Mouse (Mus musculus) hindbrain, embryonic 13.5 days (tissue): ENCODE results near the gene Ttc23. TPM values are rescaled to one million over a fixed set of nuclear protein-coding genes. Genes with fewer than 3 reads are reported as not detected.
A peak's percentile ranks its signal among the peaks of the same experiment; 100 is the strongest.

ENCODE experiments used
- ATAC-seq: fragments of 200-750 bp; cut with Nextera tagmentation; 2 replicates; pipeline ENCODE4 v1.8.0; 2017; ENCODE audit warnings: moderate TSS enrichment; ENCODE audit not compliant: low FRiP score
- H3K27ac ChIP-seq: fragments of 300-500 bp; sonication (generic); 2 replicates; pipeline ENCODE4 v1.5.1; 2015; ENCODE audit warnings: inconsistent platforms, mild to moderate bottlenecking, moderate library complexity
- H3K27me3 ChIP-seq: fragments of 300-500 bp; sonication (generic); 2 replicates; pipeline ENCODE4 v1.6.1; 2015; ENCODE audit warnings: mild to moderate bottlenecking, inconsistent platforms
- H3K36me3 ChIP-seq: fragments of 300-500 bp; sonication (generic); 2 replicates; pipeline ENCODE4 v1.6.1; 2015; ENCODE audit warnings: mild to moderate bottlenecking, inconsistent platforms
- H3K4me1 ChIP-seq: fragments of 300-500 bp; sonication (generic); replicated peaks from 2 replicates; pipeline ENCODE4 v1.6.1; 2015; ENCODE audit warnings: inconsistent platforms
- H3K4me2 ChIP-seq: fragments of 300-500 bp; sonication (generic); 2 replicates; pipeline ENCODE4 v1.6.1; 2015; ENCODE audit warnings: inconsistent platforms, mild to moderate bottlenecking, moderate library complexity
- H3K4me3 ChIP-seq: fragments of 300-500 bp; sonication (generic); 2 replicates; pipeline ENCODE4 v1.5.1; 2015; ENCODE audit warnings: mild to moderate bottlenecking, inconsistent platforms
- H3K9ac ChIP-seq: fragments of 300-500 bp; sonication (generic); 2 replicates; pipeline ENCODE4 v1.6.1; 2015; ENCODE audit warnings: mild to moderate bottlenecking, inconsistent platforms
- H3K9me3 ChIP-seq: fragments of 300-500 bp; sonication (generic); 2 replicates; pipeline ENCODE4 v1.6.1; 2016; ENCODE audit warnings: inconsistent platforms
- WGBS: fragments of 180-500 bp; shearing (Covaris S2); methylation state at CpG from one replicate; pipeline ENCODE4 v1.1.7; 2015; 5-methylcytosine and 5-hydroxymethylcytosine counted together
- polyA plus RNA-seq: library from polyadenylated mRNA; unstranded; fragments of >200 nt; fragmentation: Nextera tagmentation; extraction: Ambion mirVana; gene quantifications from 2 replicates; pipeline ENCODE4 v1.2.1, GENCODE M21; 2015

Ttc23 gene
- 12.0 and 12.2 TPM in 2 replicates for polyA plus RNA-seq

GRCm38 (mm10) chr7:67647277-67647676 is at the start of gene Ttc23:
Gene Ttc23 (plus strand): TSS chr7:67647410.
- Histone ChIP-seq H3K4me2 (peak within 1 kb of the TSS; percentile 87), H3K4me3 (peak within 1 kb of the TSS; percentile 79), H3K36me3 (no peaks in the 10 kb centered on the region), H3K9ac (peak within 1 kb of the TSS; percentile 88), H3K27ac (peak within 1 kb of the TSS; percentile 95), H3K27me3 (no peaks in the 10 kb centered on the region), H3K4me1 (peaks cover 28% of the 10 kb centered on the region), H3K9me3 (no peaks in the 10 kb centered on the region)
- ATAC-seq: no peak
- 2% methylated on average over 5 of the region's 5 CpGs for WGBS

- Histone ChIP-seq H3K27me3 (no peaks in the 10 kb centered on the region), H3K27ac (0 out of 2 replicates have a peak overlapping the region, but pooled peaks have one; percentile 8), H3K4me3 (no peak overlapping the region), H3K9me3 (no peaks in the 10 kb centered on the region), H3K4me2 (no peak overlapping the region), H3K36me3 (no peaks in the 10 kb centered on the region), H3K4me1 (no peaks in the 10 kb centered on the region), H3K9ac (no peak overlapping the region)
- 86% methylated on average over 3 of the region's 3 CpGs for WGBS
- ATAC-seq: no peak
Observed at GRCm38 (mm10) chr7:67598050-67598449, 49.2 kb upstream of the Ttc23 start.

GRCm38 (mm10) chr7:67605114-67605513 is 42.1 kb upstream of the Ttc23 start:
- no peak overlapping the region for H3K27ac ChIP-seq
- WGBS: 87% methylated on average over 6 of the region's 6 CpGs
- H3K4me3 ChIP-seq: no peak overlapping the region
- H3K4me2 ChIP-seq: no peak overlapping the region
- H3K4me1 ChIP-seq: peaks cover 11% of the 10 kb centered on the region
- no peak for ATAC-seq
- no peaks in the 10 kb centered on the region for H3K9me3 ChIP-seq
- no peaks in the 10 kb centered on the region for H3K27me3 ChIP-seq
- H3K9ac ChIP-seq: no peak overlapping the region
- H3K36me3 ChIP-seq: no peaks in the 10 kb centered on the region

GRCm38 (mm10) chr7:67606250-67606649 is 41.0 kb upstream of the Ttc23 start:
- H3K9ac ChIP-seq: no peak overlapping the region
- no peak overlapping the region for H3K4me3 ChIP-seq
- H3K9me3 ChIP-seq: no peaks in the 10 kb centered on the region
- H3K36me3 ChIP-seq: no peaks in the 10 kb centered on the region
- ATAC-seq: no peak
- no peak overlapping the region for H3K27ac ChIP-seq
- H3K27me3 ChIP-seq: no peaks in the 10 kb centered on the region
- 89% methylated on average over 1 of the region's 1 CpGs for WGBS
- H3K4me2 ChIP-seq: no peak overlapping the region
- peaks cover 11% of the 10 kb centered on the region for H3K4me1 ChIP-seq

GRCm38 (mm10) chr7:67607669-67608347 is 39.4 kb upstream of the Ttc23 start:
- H3K4me1 ChIP-seq: peaks cover 11% of the 10 kb centered on the region
- H3K27me3 ChIP-seq: no peaks in the 10 kb centered on the region
- 54% methylated on average over 5 of the region's 5 CpGs for WGBS
- H3K9me3 ChIP-seq: no peaks in the 10 kb centered on the region
- no peak overlapping the region for H3K4me3 ChIP-seq
- no peak overlapping the region for H3K9ac ChIP-seq
- no peaks in the 10 kb centered on the region for H3K36me3 ChIP-seq
- no peak for ATAC-seq
- H3K4me2 ChIP-seq: no peak overlapping the region
- H3K27ac ChIP-seq: peak overlapping the region; percentile 55

GRCm38 (mm10) chr7:67608348-67609024 is 38.7 kb upstream of the Ttc23 start:
- H3K27ac ChIP-seq: peak overlapping the region; percentile 55
- no peaks in the 10 kb centered on the region for H3K36me3 ChIP-seq
- H3K4me3 ChIP-seq: no peak overlapping the region
- H3K4me1 ChIP-seq: peaks cover 16% of the 10 kb centered on the region
- ATAC-seq: no peak
- H3K9me3 ChIP-seq: no peaks in the 10 kb centered on the region
- H3K4me2 ChIP-seq: no peak overlapping the region
- H3K9ac ChIP-seq: 0 out of 2 replicates have a peak overlapping the region, but pooled peaks have one; percentile 15
- no peaks in the 10 kb centered on the region for H3K27me3 ChIP-seq
- WGBS: 46% methylated on average over 4 of the region's 4 CpGs

GRCm38 (mm10) chr7:67613795-67614463 is 33.3 kb upstream of the Ttc23 start:
- peak overlapping the region; percentile 67 for H3K27ac ChIP-seq
- peaks cover 6% of the 10 kb centered on the region; the same call in 1 of the 2 replicates for H3K36me3 ChIP-seq
- H3K27me3 ChIP-seq: no peaks in the 10 kb centered on the region
- peaks cover 16% of the 10 kb centered on the region for H3K4me1 ChIP-seq
- no peak overlapping the region for H3K9ac ChIP-seq
- H3K4me2 ChIP-seq: no peak overlapping the region
- H3K4me3 ChIP-seq: no peak overlapping the region
- no peaks in the 10 kb centered on the region for H3K9me3 ChIP-seq
- 40% methylated on average over 10 of the region's 10 CpGs for WGBS
- no peak for ATAC-seq

GRCm38 (mm10) chr7:67614464-67614861 is 32.7 kb upstream of the Ttc23 start:
- peaks cover 16% of the 10 kb centered on the region for H3K4me1 ChIP-seq
- 87% methylated on average over 7 of the region's 7 CpGs for WGBS
- no peak overlapping the region for H3K9ac ChIP-seq

GRCm38 (mm10) chr7:67616890-67617289 is 30.3 kb upstream of the Ttc23 start:
- no peak overlapping the region for H3K4me3 ChIP-seq
- no peak overlapping the region for H3K4me2 ChIP-seq
- WGBS: 86% methylated on average over 4 of the region's 4 CpGs
- no peaks in the 10 kb centered on the region for H3K27me3 ChIP-seq
- no peak for ATAC-seq
- no peaks in the 10 kb centered on the region for H3K9me3 ChIP-seq
- H3K36me3 ChIP-seq: peaks cover 6% of the 10 kb centered on the region; the same call in 1 of the 2 replicates
- no peak overlapping the region for H3K9ac ChIP-seq
- H3K4me1 ChIP-seq: peaks cover 16% of the 10 kb centered on the region
- H3K27ac ChIP-seq: no peak overlapping the region

More at GRCm38 (mm10) chr7:67614464-67614861, 32.7 kb upstream of the Ttc23 start:
- H3K36me3 ChIP-seq: peaks cover 6% of the 10 kb centered on the region; the same call in 1 of the 2 replicates
- H3K9me3 ChIP-seq: no peaks in the 10 kb centered on the region
- no peak for ATAC-seq
- H3K4me3 ChIP-seq: no peak overlapping the region
- no peak overlapping the region; the same call in 1 of the 2 replicates for H3K27ac ChIP-seq
- H3K4me2 ChIP-seq: no peak overlapping the region
- no peaks in the 10 kb centered on the region for H3K27me3 ChIP-seq

- no peak overlapping the region for H3K27ac ChIP-seq
- no peak overlapping the region for H3K9ac ChIP-seq
- no peak for ATAC-seq
- H3K27me3 ChIP-seq: no peaks in the 10 kb centered on the region
- WGBS: 96% methylated on average over 10 of the region's 10 CpGs
- H3K4me2 ChIP-seq: no peak overlapping the region
- H3K4me3 ChIP-seq: no peak overlapping the region
- H3K4me1 ChIP-seq: peaks cover 16% of the 10 kb centered on the region
- H3K36me3 ChIP-seq: peaks cover 6% of the 10 kb centered on the region; the same call in 1 of the 2 replicates
- no peaks in the 10 kb centered on the region for H3K9me3 ChIP-seq
Observed at GRCm38 (mm10) chr7:67617646-67618045, 29.6 kb upstream of the Ttc23 start.

- Histone ChIP-seq H3K36me3 (peaks cover 6% of the 10 kb centered on the region; the same call in 1 of the 2 replicates), H3K9ac (no peak overlapping the region), H3K4me1 (peaks cover 13% of the 10 kb centered on the region), H3K27ac (no peak overlapping the region), H3K4me2 (no peak overlapping the region), H3K9me3 (no peaks in the 10 kb centered on the region), H3K27me3 (no peaks in the 10 kb centered on the region), H3K4me3 (no peak overlapping the region)
- no peak for ATAC-seq
- 85% methylated on average over 3 of the region's 3 CpGs for WGBS
Observed at GRCm38 (mm10) chr7:67618316-67618715, 28.9 kb upstream of the Ttc23 start.

- H3K9me3 ChIP-seq: no peaks in the 10 kb centered on the region
- H3K4me1 ChIP-seq: no peaks in the 10 kb centered on the region
- no peak for ATAC-seq
- WGBS: 87% methylated on average over 4 of the region's 4 CpGs
- no peak overlapping the region for H3K4me3 ChIP-seq
- H3K36me3 ChIP-seq: peaks cover 6% of the 10 kb centered on the region; the same call in 1 of the 2 replicates
- H3K27ac ChIP-seq: no peak overlapping the region
- H3K9ac ChIP-seq: no peak overlapping the region
- no peaks in the 10 kb centered on the region for H3K27me3 ChIP-seq
- no peak overlapping the region for H3K4me2 ChIP-seq
Observed at GRCm38 (mm10) chr7:67619836-67620235, 27.4 kb upstream of the Ttc23 start.
